Mouse (Mus musculus) erythroblast, embryonic 14.5 days (primary cell): Measurements from ENCODE around the gene Hrh1.

Experiments used
- GATA1 ChIP-seq: IDR thresholded peaks from 2 replicates; pipeline ENCODE4 v1.6.1; 2012; ENCODE audit warnings: low read length, inconsistent platforms, mixed read lengths
- TAL1 ChIP-seq: IDR thresholded peaks from 3 replicates; pipeline ENCODE4 v1.6.1; 2012; ENCODE audit warnings: low read length, inconsistent platforms, mixed read lengths

- TF ChIP-seq GATA1 (no peak), TAL1 (no peak)
These were observed 9.9 kb upstream of the Hrh1 start for GRCm38 (mm10) chr6:114387855-114388254.
